Mouse (Mus musculus) hindbrain, embryonic 14.5 days (tissue): ENCODE measurements around the gene Dennd2a. TPM values are rescaled to one million over a fixed set of nuclear protein-coding genes. Genes with fewer than 3 reads are reported as not detected.

Experiments used
- ATAC-seq: fragments of 200-750 bp; cut with Nextera tagmentation; 2 replicates; pipeline ENCODE4 v1.8.0; 2017; ENCODE audit warnings: moderate number of reproducible peaks, mild to moderate bottlenecking, moderate TSS enrichment, moderate library complexity; ENCODE audit not compliant: low FRiP score
- DNase-seq: peaks from one replicate; pipeline ENCODE4 v3.0.0-alpha.2; 2015; ENCODE audit warnings: low spot score
- H3K27ac ChIP-seq: fragments of 300-500 bp; sonication (generic); 2 replicates; pipeline ENCODE4 v1.5.1; 2014; ENCODE audit warnings: mild to moderate bottlenecking, moderate library complexity
- H3K27me3 ChIP-seq: fragments of 300-500 bp; sonication (generic); 2 replicates; pipeline ENCODE4 v1.6.1; 2014; ENCODE audit warnings: mild to moderate bottlenecking, low read length, mixed read lengths; ENCODE audit not compliant: control insufficient read depth, insufficient read depth
- H3K36me3 ChIP-seq: fragments of 300-500 bp; sonication (generic); replicated peaks from 2 replicates; pipeline ENCODE4 v1.6.1; 2014; ENCODE audit not compliant: control insufficient read depth, insufficient read depth
- H3K4me1 ChIP-seq: fragments of 300-500 bp; sonication (generic); replicated peaks from 2 replicates; pipeline ENCODE4 v1.6.1; 2014; ENCODE audit warnings: antibody characterized with exemption, low read length, mixed read lengths; ENCODE audit not compliant: control insufficient read depth, insufficient read depth
- H3K4me2 ChIP-seq: fragments of 300-500 bp; sonication (generic); replicated peaks from 2 replicates; pipeline ENCODE4 v1.6.1; 2014; ENCODE audit warnings: mild to moderate bottlenecking, moderate library complexity
- H3K4me3 ChIP-seq: fragments of 300-500 bp; sonication (generic); replicated peaks from 2 replicates; pipeline ENCODE4 v1.5.1; 2014; ENCODE audit warnings: mild to moderate bottlenecking, low read length
- H3K9ac ChIP-seq: fragments of 300-500 bp; sonication (generic); 2 replicates; pipeline ENCODE4 v1.6.1; 2014
- H3K9me3 ChIP-seq: fragments of 300-500 bp; sonication (generic); 2 replicates; pipeline ENCODE4 v1.6.1; 2016; ENCODE audit warnings: low read length; ENCODE audit not compliant: control insufficient read depth
- WGBS: fragments of 180-500 bp; shearing (Covaris S2); extraction: QIAGEN DNeasy Blood & Tissue Kit; methylation state at CpG from one replicate; pipeline ENCODE4 v1.1.7; 2014; 5-methylcytosine and 5-hydroxymethylcytosine counted together
- polyA plus RNA-seq: library from polyadenylated mRNA; unstranded; fragments of >200 nt; fragmentation: Nextera tagmentation; extraction: Ambion mirVana; gene quantifications from 2 replicates; pipeline ENCODE4 v1.2.1, GENCODE M21; 2014

Gene Dennd2a
- polyA plus RNA-seq, 1 experiment from 2014 or later = 19.1 TPM

GRCm38 (mm10) chr6:39585517-39585916 is 27.9 kb upstream of the Dennd2a start, which contains the start of gene Gm42420:
Gene Gm42420 (plus strand): TSS chr6:39585753.
- no peak for ATAC-seq
- Histone ChIP-seq H3K4me2 (no peak within 1 kb of the TSS), H3K4me3 (no peak within 1 kb of the TSS), H3K36me3 (peaks cover 92% of the 10 kb centered on the region), H3K9ac (no peak within 1 kb of the TSS), H3K27me3 (no peaks in the 10 kb centered on the region), H3K4me1 (no peaks in the 10 kb centered on the region), H3K27ac (no peak within 1 kb of the TSS), H3K9me3 (no peaks in the 10 kb centered on the region)
- 94% methylated on average over 6 of the region's 6 CpGs for WGBS
- no peak for DNase-seq

- H3K4me1 ChIP-seq = no peaks in the 10 kb centered on the region
- H3K9ac ChIP-seq = no peak overlapping the region
- no peak overlapping the region for H3K4me3 ChIP-seq
- no peak for ATAC-seq
- no peaks in the 10 kb centered on the region for H3K27me3 ChIP-seq
- 81% methylated on average over 7 of the region's 7 CpGs for WGBS
- H3K36me3 ChIP-seq = peaks cover 78% of the 10 kb centered on the region
- no peaks in the 10 kb centered on the region for H3K9me3 ChIP-seq
- H3K4me2 ChIP-seq = no peak overlapping the region
- no peak overlapping the region for H3K27ac ChIP-seq
- DNase-seq = no peak
Observed at GRCm38 (mm10) chr6:39581087-39581784, 23.6 kb upstream of the Dennd2a start.

DNA sequence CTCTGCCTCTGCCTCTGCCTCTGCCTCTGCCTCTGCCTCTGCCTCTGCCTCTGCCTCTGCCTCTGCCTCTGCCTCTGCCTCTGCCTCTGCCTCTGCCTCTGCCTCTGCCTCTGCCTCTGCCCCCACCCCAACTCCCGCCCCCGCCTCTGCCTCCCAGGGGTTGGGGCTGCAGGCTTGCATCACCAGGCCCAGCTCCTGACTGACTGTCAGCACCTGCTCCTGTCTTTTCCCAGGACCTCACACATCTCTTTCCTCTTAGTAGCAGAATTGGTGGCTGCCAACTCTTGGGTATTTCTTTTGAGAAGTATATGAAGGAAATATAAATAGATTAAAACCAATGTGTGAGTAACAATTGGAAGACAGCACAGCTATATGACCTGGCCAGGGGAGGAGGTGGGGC is 22.9 kb upstream of the Dennd2a start:
- DNase-seq = no peak
- H3K9me3 ChIP-seq = no peaks in the 10 kb centered on the region
- no peak for ATAC-seq
- no peak overlapping the region for H3K4me2 ChIP-seq
- no peak overlapping the region for H3K4me3 ChIP-seq
- H3K27ac ChIP-seq = no peak overlapping the region
- no peaks in the 10 kb centered on the region for H3K27me3 ChIP-seq
- H3K4me1 ChIP-seq = no peaks in the 10 kb centered on the region
- peaks cover 71% of the 10 kb centered on the region for H3K36me3 ChIP-seq
- 85% methylated on average over 2 of the region's 2 CpGs for WGBS
- H3K9ac ChIP-seq = no peak overlapping the region

DNA sequence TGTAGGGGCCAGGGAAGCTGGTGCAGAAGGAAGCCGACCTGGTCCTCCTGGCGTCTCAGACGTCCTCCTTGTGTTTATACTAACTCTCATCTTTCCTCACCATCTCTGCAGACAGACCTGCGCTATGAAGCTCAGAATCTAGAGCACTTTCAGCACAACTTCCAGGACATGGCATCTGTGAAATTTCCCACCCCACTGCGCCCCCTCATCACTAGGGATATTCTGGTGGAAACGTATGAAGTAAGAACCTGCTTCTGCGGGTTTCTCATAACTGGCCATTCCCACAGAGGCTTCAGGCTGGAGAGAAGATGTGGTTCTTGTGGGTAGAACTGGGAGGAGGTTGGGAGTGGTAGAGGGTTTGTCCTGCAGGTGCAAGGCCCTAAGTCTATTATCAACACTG is 21.9 kb upstream of the Dennd2a start:
- no peaks in the 10 kb centered on the region for H3K27me3 ChIP-seq
- WGBS = 92% methylated on average over 7 of the region's 7 CpGs
- no peak overlapping the region for H3K4me3 ChIP-seq
- no peak overlapping the region for H3K4me2 ChIP-seq
- ATAC-seq (no peak), DNase-seq (no peak)
- peaks cover 62% of the 10 kb centered on the region for H3K36me3 ChIP-seq
- H3K4me1 ChIP-seq = peaks cover 7% of the 10 kb centered on the region
- no peak overlapping the region for H3K9ac ChIP-seq
- H3K9me3 ChIP-seq = no peaks in the 10 kb centered on the region
- no peak overlapping the region for H3K27ac ChIP-seq

DNA sequence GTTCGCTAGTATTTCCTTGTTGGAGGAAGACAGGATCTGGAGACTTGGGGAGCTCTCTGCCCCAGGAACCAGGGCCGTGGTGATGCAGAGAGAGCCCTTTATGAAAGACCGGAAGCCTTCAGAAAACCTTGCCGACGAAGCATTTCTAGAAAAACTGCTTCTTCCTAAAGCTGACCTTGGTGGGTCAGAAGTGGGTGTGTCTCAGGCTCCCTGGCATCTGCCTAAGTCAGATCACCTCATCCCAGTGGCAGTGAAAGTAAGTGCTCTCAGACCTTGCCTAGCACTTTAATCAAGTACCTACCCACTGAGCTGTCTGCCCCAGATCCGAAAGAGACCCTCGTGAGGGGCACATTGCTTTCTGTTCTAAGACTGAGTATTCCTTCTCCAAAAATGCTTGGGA is 17.3 kb upstream of the Dennd2a start:
- Histone ChIP-seq H3K4me2 (peak overlapping the region; percentile 80), H3K9me3 (no peaks in the 10 kb centered on the region), H3K4me1 (peaks cover 11% of the 10 kb centered on the region), H3K4me3 (peak overlapping the region; percentile 80), H3K27me3 (no peaks in the 10 kb centered on the region), H3K27ac (peak overlapping the region; percentile 96), H3K36me3 (peaks cover 21% of the 10 kb centered on the region), H3K9ac (peak overlapping the region; percentile 91)
- ATAC-seq (no peak), DNase-seq (no peak)
- 74% methylated on average over 7 of the region's 7 CpGs for WGBS

GRCm38 (mm10) chr6:39574555-39574869 is 16.8 kb upstream of the Dennd2a start:
- peak overlapping the region; percentile 80 for H3K4me2 ChIP-seq
- ATAC-seq = peak; percentile 35
- peaks cover 16% of the 10 kb centered on the region for H3K36me3 ChIP-seq
- DNase-seq = no peak
- H3K4me3 ChIP-seq = peak overlapping the region; percentile 80
- H3K9ac ChIP-seq = peak overlapping the region; percentile 91
- H3K27ac ChIP-seq = peak overlapping the region; percentile 96
- WGBS = 21% methylated on average over 10 of the region's 10 CpGs
- no peaks in the 10 kb centered on the region for H3K9me3 ChIP-seq
- peaks cover 11% of the 10 kb centered on the region for H3K4me1 ChIP-seq
- no peaks in the 10 kb centered on the region for H3K27me3 ChIP-seq

GRCm38 (mm10) chr6:39573791-39574554 is 16.3 kb upstream of the Dennd2a start, which contains the start of gene Adck2:
Gene Adck2 (plus strand): TSS chr6:39573873.
- Histone ChIP-seq H3K9me3 (no peaks in the 10 kb centered on the region), H3K4me3 (peak within 1 kb of the TSS; percentile 80), H3K27me3 (no peaks in the 10 kb centered on the region), H3K27ac (peak within 1 kb of the TSS; percentile 96), H3K9ac (peak within 1 kb of the TSS; percentile 91), H3K4me2 (peak within 1 kb of the TSS; percentile 80), H3K36me3 (peaks cover 11% of the 10 kb centered on the region), H3K4me1 (peaks cover 11% of the 10 kb centered on the region)
- peak; percentile 82 for DNase-seq
- WGBS = under 1% methylated on average over 49 of the region's 49 CpGs
- peak; percentile 95 for ATAC-seq

DNA sequence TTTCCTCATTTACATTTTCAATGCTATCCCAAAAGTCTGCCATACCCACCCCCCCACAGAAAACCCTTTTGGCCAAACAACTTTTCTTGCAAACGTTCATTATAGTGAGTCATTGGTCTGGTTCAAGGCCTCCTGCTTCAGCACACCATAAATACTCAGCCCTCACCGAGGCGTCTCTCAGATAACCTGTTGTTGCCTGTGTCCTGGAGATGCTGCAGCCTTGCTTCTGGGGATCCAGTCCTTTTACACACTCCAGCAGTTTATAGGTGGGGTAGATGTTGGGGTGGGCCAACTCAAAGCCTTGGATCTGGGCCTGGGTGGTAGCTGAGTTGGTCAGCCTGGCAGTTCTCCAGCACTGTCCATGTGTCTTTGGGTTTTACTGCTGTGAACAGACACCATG is 12.8 kb upstream of the Dennd2a start:
- no peak for ATAC-seq
- H3K9ac ChIP-seq = no peak overlapping the region
- WGBS = 81% methylated on average over 3 of the region's 3 CpGs
- no peak overlapping the region for H3K27ac ChIP-seq
- no peaks in the 10 kb centered on the region for H3K36me3 ChIP-seq
- H3K4me2 ChIP-seq = no peak overlapping the region
- peaks cover 11% of the 10 kb centered on the region for H3K4me1 ChIP-seq
- no peaks in the 10 kb centered on the region for H3K9me3 ChIP-seq
- no peak for DNase-seq
- H3K27me3 ChIP-seq = no peaks in the 10 kb centered on the region
- H3K4me3 ChIP-seq = no peak overlapping the region

- no peak for ATAC-seq
Observed at GRCm38 (mm10) chr6:39567528-39567927, 9.9 kb upstream of the Dennd2a start.

More at GRCm38 (mm10) chr6:39567528-39567927, 9.9 kb upstream of the Dennd2a start:
- no peak overlapping the region for H3K4me3 ChIP-seq
- WGBS = 14% methylated on average over 5 of the region's 5 CpGs
- H3K4me1 ChIP-seq = no peaks in the 10 kb centered on the region
- peak; percentile 70 for DNase-seq
- no peaks in the 10 kb centered on the region for H3K9me3 ChIP-seq
- H3K36me3 ChIP-seq = no peaks in the 10 kb centered on the region
- H3K27ac ChIP-seq = no peak overlapping the region
- no peak overlapping the region for H3K9ac ChIP-seq
- no peaks in the 10 kb centered on the region for H3K27me3 ChIP-seq
- H3K4me2 ChIP-seq = no peak overlapping the region
